27 mouse cellular contexts compared by ENCODE assay signal in genomic region chrX:134248202-134248601, GRCm38 (mm10). TPM values are rescaled to one million over a fixed set of nuclear protein-coding genes. Genes with fewer than 3 reads are reported as not detected.
DNase-seq lines count a peak whose midpoint lies in the region; ATAC-seq and TF ChIP-seq lines count a peak whose summit lies in the region.
"Had no signal": no experiment of that assay in that cellular context is flagged by ENCODE, and none has a peak within 500 bp of the region (broad histone marks: within the 10 kb centered on the region; RNA-seq: fewer than 3 reads in every experiment).

No protein-coding gene starts in this region.

- H3K36me3 ChIP-seq in embryonic facial prominence, embryonic 14.5 days (ENCODE audit: control insufficient read depth, insufficient read depth, low read length): no peaks in the 10 kb centered on the region
- no peaks in the 10 kb centered on the region for H3K36me3 ChIP-seq in embryonic facial prominence, embryonic 10.5 days (replicated peaks)
- 0 out of 2 replicates have a peak, but pooled peaks cover 8% of the 10 kb centered on the region for H3K36me3 ChIP-seq in kidney, embryonic 15.5 days
- H3K36me3 ChIP-seq in forebrain, embryonic 13.5 days (ENCODE audit: poor library complexity, severe bottlenecking): no peaks in the 10 kb centered on the region
- H3K36me3 ChIP-seq: embryonic facial prominence, embryonic 13.5 days; midbrain, embryonic 10.5 days had no signal

- H3K9me3 ChIP-seq in embryonic facial prominence, embryonic 14.5 days (ENCODE audit: control insufficient read depth, low read length): no peaks in the 10 kb centered on the region
- no peaks in the 10 kb centered on the region for H3K9me3 ChIP-seq in embryonic facial prominence, embryonic 10.5 days
- H3K9me3 ChIP-seq in kidney, embryonic 15.5 days (replicated peaks): no peaks in the 10 kb centered on the region
- no peaks in the 10 kb centered on the region for H3K9me3 ChIP-seq in forebrain, embryonic 13.5 days (replicated peaks)
- H3K9me3 ChIP-seq: embryonic facial prominence, embryonic 13.5 days; midbrain, embryonic 10.5 days had no signal

- no peak overlapping the region for H3K9ac ChIP-seq in embryonic facial prominence, embryonic 14.5 days (ENCODE audit: low read depth, low read length)
- no peak overlapping the region for H3K9ac ChIP-seq in kidney, embryonic 15.5 days
- H3K9ac ChIP-seq in forebrain, embryonic 13.5 days: no peak overlapping the region
- H3K9ac ChIP-seq: embryonic facial prominence, embryonic 13.5 days; hindbrain, embryonic 14.5 days had no signal

- TF ChIP-seq CTCF in brain, embryonic 14.5 days (IDR thresholded peaks at IDR 0.05; ENCODE audit: borderline replicate concordance, extremely low read depth, insufficient read depth, insufficient read length): no peak

- 50% methylated on average over 2 of the region's 2 CpGs for WGBS in embryonic facial prominence, embryonic 14.5 days
- 77% methylated on average over 2 of the region's 2 CpGs for WGBS in embryonic facial prominence, embryonic 10.5 days
- WGBS in kidney, embryonic 15.5 days: 72% methylated on average over 2 of the region's 2 CpGs
- WGBS in forebrain, embryonic 13.5 days: 49% methylated on average over 2 of the region's 2 CpGs

- H3K4me2 ChIP-seq in embryonic facial prominence, embryonic 14.5 days (ENCODE audit: low read depth, low read length): no peak overlapping the region
- H3K4me2 ChIP-seq in kidney, embryonic 15.5 days: no peak overlapping the region
- no peak overlapping the region for H3K4me2 ChIP-seq in forebrain, embryonic 13.5 days
- H3K4me2 ChIP-seq: embryonic facial prominence, embryonic 13.5 days; hindbrain, embryonic 14.5 days had no signal

- no peak overlapping the region for H3K27ac ChIP-seq in embryonic facial prominence, embryonic 14.5 days (replicated peaks; ENCODE audit: low read depth, low read length)
- H3K27ac ChIP-seq in embryonic facial prominence, embryonic 10.5 days (replicated peaks): no peak overlapping the region
- no peak overlapping the region for H3K27ac ChIP-seq in kidney, embryonic 15.5 days
- H3K27ac ChIP-seq in forebrain, embryonic 13.5 days: no peak overlapping the region
- H3K27ac ChIP-seq: embryonic facial prominence, embryonic 13.5 days; hindbrain, embryonic 14.5 days; kidney, postnatal 0 days; midbrain, embryonic 10.5 days; stomach, postnatal 0 days had no signal

- H3K4me3 ChIP-seq in embryonic facial prominence, embryonic 14.5 days (ENCODE audit: low read depth, low read length): no peak overlapping the region
- no peak overlapping the region for H3K4me3 ChIP-seq in embryonic facial prominence, embryonic 10.5 days
- H3K4me3 ChIP-seq in kidney, embryonic 15.5 days (replicated peaks): no peak overlapping the region
- no peak overlapping the region for H3K4me3 ChIP-seq in forebrain, embryonic 13.5 days
- H3K4me3 ChIP-seq: embryonic facial prominence, embryonic 13.5 days; midbrain, embryonic 10.5 days had no signal

- H3K4me1 ChIP-seq in embryonic facial prominence, embryonic 14.5 days (ENCODE audit: control insufficient read depth, insufficient read depth, low read length): no peaks in the 10 kb centered on the region
- no peaks in the 10 kb centered on the region for H3K4me1 ChIP-seq in embryonic facial prominence, embryonic 10.5 days
- no peaks in the 10 kb centered on the region for H3K4me1 ChIP-seq in kidney, embryonic 15.5 days
- no peaks in the 10 kb centered on the region for H3K4me1 ChIP-seq in forebrain, embryonic 13.5 days
- H3K4me1 ChIP-seq: embryonic facial prominence, embryonic 13.5 days; midbrain, embryonic 10.5 days had no signal

- no peaks in the 10 kb centered on the region for H3K27me3 ChIP-seq in embryonic facial prominence, embryonic 14.5 days (replicated peaks; ENCODE audit: control insufficient read depth, insufficient read depth, low read length)
- no peaks in the 10 kb centered on the region for H3K27me3 ChIP-seq in embryonic facial prominence, embryonic 10.5 days (replicated peaks; ENCODE audit: low read depth, poor library complexity, severe bottlenecking)
- H3K27me3 ChIP-seq in kidney, embryonic 15.5 days: no peaks in the 10 kb centered on the region
- no peaks in the 10 kb centered on the region for H3K27me3 ChIP-seq in forebrain, embryonic 13.5 days
- H3K27me3 ChIP-seq: embryonic facial prominence, embryonic 13.5 days had no signal

- TF ChIP-seq POLR2A in brain, embryonic 14.5 days (IDR thresholded peaks at IDR 0.05; ENCODE audit: borderline replicate concordance, extremely low read depth, insufficient read depth, insufficient read length, poor library complexity, severe bottlenecking): no peak

- ATAC-seq in embryonic facial prominence, embryonic 14.5 days (ENCODE audit: low read depth): no peak
- no peak for ATAC-seq in kidney, embryonic 15.5 days (replicated peaks; ENCODE audit: low FRiP score)
- ATAC-seq in forebrain, embryonic 13.5 days: no peak
- ATAC-seq: CD4-positive, CD25-positive, alpha-beta regulatory T cell, adult 4 months; forebrain, embryonic 14.5 days; lung, postnatal 0 days; Patski had no signal

- peak; percentile 3 for DNase-seq in embryonic facial prominence, embryonic 14.5 days (ENCODE audit: low spot score)
- no peak for DNase-seq in embryonic facial prominence, embryonic 10.5 days (ENCODE audit: low spot score)
- DNase-seq in kidney, postnatal 25 days: peak; percentile 17 to 51
- DNase-seq in adrenal gland, adult 8-10 months: peak; percentile 51
- DNase-seq in brain, embryonic 14.5 days (ENCODE audit: low read depth): peak; percentile 7
- DNase-seq: cerebellum, adult 2 months; cerebellum, postnatal 25 days; gastrocnemius, postnatal 14 days; heart, adult 18-20 months; heart, postnatal 36 days; layer of hippocampus, postnatal 36 days; right cerebral cortex, postnatal 14 days had no signal

RNA-seq across cellular contexts. Expression of gene Nox1, which starts 26.4 kb away (rescaled TPM):
- polyA plus RNA-seq in embryonic facial prominence, embryonic 14.5 days (2014; fragmentation: Nextera tagmentation; extraction: Ambion mirVana): 0.09 and 0.10 TPM in 2 replicates
- 0.06 TPM in 1 of 2 replicates, not detected in the other for polyA plus RNA-seq in embryonic facial prominence, embryonic 10.5 days (2016; fragmentation: Nextera tagmentation; extraction: Ambion mirVana)
- not detected in 2 replicates for polyA plus RNA-seq in kidney, embryonic 15.5 days (2015; fragmentation: Nextera tagmentation; extraction: Ambion mirVana)
- total RNA-seq in adrenal gland, adult 8-10 months (2022): 1 to 10 TPM in 1 of 4 experiments, under 1 TPM in 3; 0.27 to 1.7 (median 0.62) TPM
- 0.04 TPM in 1 of 2 replicates, not detected in the other for polyA plus RNA-seq in brain, embryonic 14.5 days (2012; rRNA removed)
- 0.08 and 0.21 TPM in 2 replicates for polyA plus RNA-seq in forebrain, embryonic 13.5 days (2015; fragmentation: Nextera tagmentation; extraction: Ambion mirVana)
- total RNA-seq: layer of hippocampus, adult 8-10 months; layer of hippocampus, postnatal 36 days; left cerebral cortex, postnatal 10 days; liver, adult 2 months had no signal
- polyA plus RNA-seq: forebrain, embryonic 14.5 days; liver, adult 2 months; liver, embryonic 16.5 days; midbrain, embryonic 10.5 days had no signal

RNA-seq across cellular contexts. Expression of gene Trmt2b, which starts 28.6 kb away (rescaled TPM):
- 18.9 and 19.0 TPM in 2 replicates for polyA plus RNA-seq in embryonic facial prominence, embryonic 14.5 days (2014; fragmentation: Nextera tagmentation; extraction: Ambion mirVana)
- polyA plus RNA-seq in embryonic facial prominence, embryonic 10.5 days (2016; fragmentation: Nextera tagmentation; extraction: Ambion mirVana): 8.0 and 8.3 TPM in 2 replicates
- 16.9 and 18.9 TPM in 2 replicates for polyA plus RNA-seq in kidney, embryonic 15.5 days (2015; fragmentation: Nextera tagmentation; extraction: Ambion mirVana)
- total RNA-seq in adrenal gland, adult 8-10 months (2022): 10 to 100 TPM; 40.1 to 63.5 (median 55.3) TPM
- 4.5 and 5.6 TPM in 2 replicates for polyA plus RNA-seq in brain, embryonic 14.5 days (2012; rRNA removed)
- 7.2 and 7.9 TPM in 2 replicates for polyA plus RNA-seq in forebrain, embryonic 13.5 days (2015; fragmentation: Nextera tagmentation; extraction: Ambion mirVana)

RNA-seq across cellular contexts. Expression of gene Tmem35a, which starts 46.8 kb away (rescaled TPM):
- polyA plus RNA-seq in embryonic facial prominence, embryonic 14.5 days (2014; fragmentation: Nextera tagmentation; extraction: Ambion mirVana): 8.6 and 9.0 TPM in 2 replicates
- 5.1 and 7.9 TPM in 2 replicates for polyA plus RNA-seq in embryonic facial prominence, embryonic 10.5 days (2016; fragmentation: Nextera tagmentation; extraction: Ambion mirVana)
- polyA plus RNA-seq in kidney, embryonic 15.5 days (2015; fragmentation: Nextera tagmentation; extraction: Ambion mirVana): 11.1 and 12.0 TPM in 2 replicates
- 100 to 1,000 TPM; 397 to 535 (median 497) TPM for total RNA-seq in adrenal gland, adult 8-10 months (2022)
- polyA plus RNA-seq in brain, embryonic 14.5 days (2012; rRNA removed): 56.7 and 88.4 TPM in 2 replicates
- 77.4 and 84.6 TPM in 2 replicates for polyA plus RNA-seq in forebrain, embryonic 13.5 days (2015; fragmentation: Nextera tagmentation; extraction: Ambion mirVana)
- polyA plus RNA-seq: Patski had no signal

RNA-seq across cellular contexts. Expression of gene Cenpi, which starts 59.7 kb away (rescaled TPM):
- polyA plus RNA-seq in embryonic facial prominence, embryonic 14.5 days (2014; fragmentation: Nextera tagmentation; extraction: Ambion mirVana): 27.1 and 30.4 TPM in 2 replicates
- 29.5 and 29.7 TPM in 2 replicates for polyA plus RNA-seq in embryonic facial prominence, embryonic 10.5 days (2016; fragmentation: Nextera tagmentation; extraction: Ambion mirVana)
- 33.1 and 33.7 TPM in 2 replicates for polyA plus RNA-seq in kidney, embryonic 15.5 days (2015; fragmentation: Nextera tagmentation; extraction: Ambion mirVana)
- 1 to 10 TPM; 1.3 to 4.3 (median 3.9) TPM for total RNA-seq in adrenal gland, adult 8-10 months (2022)
- 5.6 and 10.9 TPM in 2 replicates for polyA plus RNA-seq in brain, embryonic 14.5 days (2012; rRNA removed)
- 24.5 and 27.3 TPM in 2 replicates for polyA plus RNA-seq in forebrain, embryonic 13.5 days (2015; fragmentation: Nextera tagmentation; extraction: Ambion mirVana)
- polyA plus RNA-seq: liver, adult 2 months had no signal
